Mouse (Mus musculus): ENCODE measurements around the gene Nudt11.

DNA sequence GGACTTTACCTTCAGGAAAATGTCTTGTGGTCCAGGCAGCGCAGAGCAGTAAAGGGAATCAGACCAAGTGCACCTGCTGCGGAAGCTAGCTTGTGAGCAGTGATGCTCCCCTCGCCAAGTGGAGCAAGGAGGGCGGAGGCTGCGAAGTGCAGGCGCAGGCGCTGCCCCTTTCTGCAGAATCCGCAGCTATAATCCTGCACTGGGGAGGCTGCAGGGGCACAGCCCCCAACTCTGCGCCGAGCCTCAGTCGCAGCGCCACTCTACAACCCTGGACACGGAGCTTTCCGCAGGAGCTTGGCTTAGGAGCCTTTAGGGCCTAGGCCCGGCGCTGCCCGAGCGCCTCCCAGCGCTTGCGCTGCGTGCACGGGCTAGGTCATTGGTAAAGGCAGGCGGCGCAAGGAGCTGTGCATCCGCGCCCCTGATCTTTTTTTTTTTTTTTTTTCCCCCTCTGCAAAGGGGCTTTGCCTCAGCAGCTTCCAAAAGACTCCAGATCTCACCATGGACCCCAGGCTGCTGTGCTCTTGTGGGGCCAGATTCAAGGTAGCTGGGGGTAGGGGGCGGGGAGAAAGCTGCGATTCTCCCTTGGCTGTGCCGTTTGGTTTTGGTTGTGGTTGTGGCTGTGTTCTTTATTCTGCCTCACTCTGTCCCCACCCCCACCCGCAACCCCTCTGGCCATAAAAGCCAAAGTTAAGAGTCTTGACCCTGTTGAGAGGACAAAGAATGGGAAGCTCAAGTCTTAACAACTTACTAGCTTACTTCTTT, 44.9 kb downstream of the Nudt11 start:
- no peak for TF ChIP-seq CTCF (IDR thresholded peaks at IDR 0.05; ENCODE audit: low read depth, low read length)
- no peak for TF ChIP-seq POLR2A (IDR thresholded peaks at IDR 0.05; ENCODE audit: extremely low read depth, insufficient read depth, low read length)

Measured in liver, adult 2 months (tissue).